Mouse (Mus musculus) lung, embryonic 16.5 days (tissue): ENCODE data around the gene Lypd4. TPM values are rescaled to one million over a fixed set of nuclear protein-coding genes. Genes with fewer than 3 reads are reported as not detected.
"Not testable (repeated sequence)": the region's sequence is repeated elsewhere in the genome, so short reads cannot be mapped to it uniquely, and the experiment has no call there.

Experiments
- ATAC-seq: fragments of 200-750 bp; cut with Nextera tagmentation; 2 replicates; pipeline ENCODE4 v1.8.0; 2017; ENCODE audit warnings: low read depth, mild to moderate bottlenecking, moderate library complexity
- H3K27ac ChIP-seq: fragments of 300-500 bp; sonication (generic); 2 replicates; pipeline ENCODE4 v1.5.1; 2014; ENCODE audit warnings: mild to moderate bottlenecking, control low read depth, low read length
- H3K27me3 ChIP-seq: fragments of 300-500 bp; sonication (generic); 2 replicates; pipeline ENCODE4 v1.6.1; 2014; ENCODE audit warnings: low read depth, low read length, mixed read lengths; ENCODE audit not compliant: control insufficient read depth, insufficient read depth
- H3K36me3 ChIP-seq: fragments of 300-500 bp; sonication (generic); 2 replicates; pipeline ENCODE4 v1.6.1; 2014; ENCODE audit warnings: low read length; ENCODE audit not compliant: control insufficient read depth, insufficient read depth
- H3K4me1 ChIP-seq: fragments of 300-500 bp; sonication (generic); replicated peaks from 2 replicates; pipeline ENCODE4 v1.6.1; 2014; ENCODE audit warnings: low read length, mixed read lengths; ENCODE audit not compliant: control insufficient read depth, insufficient read depth
- H3K4me2 ChIP-seq: fragments of 300-500 bp; sonication (generic); 2 replicates; pipeline ENCODE4 v1.6.1; 2014; ENCODE audit warnings: low read depth, low read length, control low read depth
- H3K4me3 ChIP-seq: fragments of 300-500 bp; sonication (generic); 2 replicates; pipeline ENCODE4 v1.5.1; 2014; ENCODE audit warnings: mild to moderate bottlenecking, low read length, control low read depth
- H3K9ac ChIP-seq: fragments of 300-500 bp; sonication (generic); 2 replicates; pipeline ENCODE4 v1.6.1; 2014; ENCODE audit warnings: low read length, control low read depth
- H3K9me3 ChIP-seq: fragments of 300-500 bp; sonication (generic); 2 replicates; pipeline ENCODE4 v1.6.1; 2016; ENCODE audit warnings: low read length; ENCODE audit not compliant: control insufficient read depth
- WGBS: fragments of 180-500 bp; shearing (Covaris S2); extraction: QIAGEN DNeasy Blood & Tissue Kit; methylation state at CpG from one replicate; pipeline ENCODE4 v1.1.7; 2014; 5-methylcytosine and 5-hydroxymethylcytosine counted together
- polyA plus RNA-seq: library from polyadenylated mRNA; unstranded; fragments of >200 nt; fragmentation: Nextera tagmentation; extraction: Ambion mirVana; gene quantifications from 2 replicates; pipeline ENCODE4 v1.2.1, GENCODE M21; 2015

The Lypd4 gene
- polyA plus RNA-seq, 1 experiment from 2014 or later, result not detected

- Histone ChIP-seq H3K4me3 (peak within 1 kb of the TSS; percentile 86), H3K9me3 (no peaks in the 10 kb centered on the region), H3K27ac (peak within 1 kb of the TSS; percentile 95), H3K4me1 (peaks cover 36% of the 10 kb centered on the region), H3K4me2 (peak within 1 kb of the TSS; percentile 76), H3K9ac (peak within 1 kb of the TSS; percentile 91), H3K27me3 (no peaks in the 10 kb centered on the region), H3K36me3 (no peaks in the 10 kb centered on the region)
- 5% methylated on average over 25 of the region's 68 CpGs for WGBS
- ATAC-seq, result peak; percentile 29
Measured at GRCm38 (mm10) chr7:24902630-24903443, 33.1 kb upstream of the Lypd4 start, which contains the start of gene Arhgef1. TSS of gene Arhgef1 (plus strand) at chr7:24902912.

- Histone ChIP-seq H3K4me2 (peak overlapping the region; percentile 76), H3K27me3 (no peaks in the 10 kb centered on the region), H3K4me1 (peaks cover 34% of the 10 kb centered on the region), H3K9ac (peak overlapping the region; percentile 91), H3K9me3 (no peaks in the 10 kb centered on the region), H3K4me3 (peak overlapping the region; percentile 86), H3K36me3 (no peaks in the 10 kb centered on the region), H3K27ac (peak overlapping the region; percentile 95)
- WGBS, result 41% methylated on average over 2 of the region's 2 CpGs
- no peak for ATAC-seq
Measured at GRCm38 (mm10) chr7:24902264-24902629, 32.5 kb upstream of the Lypd4 start.

GRCm38 (mm10) chr7:24901842-24902241, 32.1 kb upstream of the Lypd4 start:
- Histone ChIP-seq H3K9me3 (no peaks in the 10 kb centered on the region), H3K4me3 (peak overlapping the region; percentile 86), H3K27me3 (no peaks in the 10 kb centered on the region), H3K9ac (peak overlapping the region; percentile 91), H3K36me3 (no peaks in the 10 kb centered on the region), H3K4me2 (peak overlapping the region; percentile 76; the same call in 1 of the 2 replicates), H3K4me1 (peaks cover 30% of the 10 kb centered on the region), H3K27ac (peak overlapping the region; percentile 95)
- no peak for ATAC-seq
- 34% methylated on average over 1 of the region's 1 CpGs for WGBS

- 65% methylated on average over 6 of the region's 6 CpGs for WGBS
- H3K4me3 ChIP-seq, result no peak overlapping the region
Measured at GRCm38 (mm10) chr7:24901114-24901513, 31.4 kb upstream of the Lypd4 start.

DNA sequence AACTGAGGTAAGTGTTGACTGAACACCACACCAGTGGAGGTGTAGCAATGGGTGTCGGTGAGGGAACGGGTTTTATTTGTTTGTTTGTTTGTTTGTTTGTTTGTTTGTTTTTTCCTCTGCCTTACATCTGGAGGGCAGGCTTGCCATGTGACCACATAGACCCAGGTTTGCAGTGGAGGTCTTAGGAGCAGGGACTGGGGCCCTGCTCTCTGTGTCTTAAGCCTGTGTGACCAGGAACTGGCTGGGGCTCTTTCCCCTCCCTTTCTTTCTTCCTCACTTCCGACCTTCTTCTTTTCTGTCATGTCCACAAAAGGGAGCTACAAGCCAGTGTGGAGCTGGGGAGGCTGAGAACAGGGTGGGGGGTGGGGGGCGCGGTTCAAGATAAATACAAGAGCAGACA, 28.2 kb upstream of the Lypd4 start:
- H3K27me3 ChIP-seq, result no peaks in the 10 kb centered on the region
- H3K4me1 ChIP-seq, result peaks cover 8% of the 10 kb centered on the region; the same call in 1 of the 2 replicates
- no peak overlapping the region for H3K4me3 ChIP-seq
- H3K36me3 ChIP-seq, result no peaks in the 10 kb centered on the region
- no peak overlapping the region for H3K27ac ChIP-seq
- H3K9ac ChIP-seq, result no peak overlapping the region
- WGBS, result 65% methylated on average over 5 of the region's 5 CpGs
- no peak overlapping the region for H3K4me2 ChIP-seq
- no peaks in the 10 kb centered on the region for H3K9me3 ChIP-seq
- ATAC-seq, result no peak

More at GRCm38 (mm10) chr7:24901114-24901513, 31.4 kb upstream of the Lypd4 start:
- peaks cover 23% of the 10 kb centered on the region; the same call in 1 of the 2 replicates for H3K4me1 ChIP-seq
- no peaks in the 10 kb centered on the region for H3K27me3 ChIP-seq
- no peaks in the 10 kb centered on the region for H3K36me3 ChIP-seq
- H3K9me3 ChIP-seq, result no peaks in the 10 kb centered on the region
- no peak overlapping the region for H3K27ac ChIP-seq
- no peak for ATAC-seq
- H3K9ac ChIP-seq, result no peak overlapping the region
- H3K4me2 ChIP-seq, result no peak overlapping the region

DNA sequence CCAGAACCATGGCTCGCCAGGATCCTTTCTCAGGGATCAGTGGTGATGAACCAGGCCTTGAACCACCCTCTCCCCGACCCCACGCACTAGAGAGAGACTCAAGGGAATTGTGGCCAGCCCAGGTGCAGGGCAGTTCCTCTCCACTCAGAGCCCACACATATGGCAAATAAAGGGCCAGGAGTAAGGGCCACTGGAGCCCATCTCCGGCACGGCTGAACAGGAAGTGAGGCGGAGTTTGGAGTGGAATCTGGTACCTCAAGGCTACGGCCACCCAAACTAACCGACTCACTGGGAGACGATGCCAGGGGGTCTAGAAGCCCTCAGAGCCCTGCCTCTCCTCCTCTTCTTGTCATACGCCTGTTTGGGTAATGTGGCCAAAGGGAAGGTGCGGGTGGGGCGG, 27.5 kb upstream of the Lypd4 start, which contains the start of gene Cd79a:
TSS of gene Cd79a (plus strand) at position 158 of the 400 bp plus-strand sequence.
- H3K4me2 ChIP-seq, result no peak within 1 kb of the TSS
- no peak within 1 kb of the TSS for H3K4me3 ChIP-seq
- peaks cover 4% of the 10 kb centered on the region; the same call in 1 of the 2 replicates for H3K4me1 ChIP-seq
- H3K27me3 ChIP-seq, result no peaks in the 10 kb centered on the region
- H3K27ac ChIP-seq, result no peak within 1 kb of the TSS
- no peaks in the 10 kb centered on the region for H3K36me3 ChIP-seq
- no peaks in the 10 kb centered on the region for H3K9me3 ChIP-seq
- WGBS, result 56% methylated on average over 12 of the region's 12 CpGs
- H3K9ac ChIP-seq, result no peak within 1 kb of the TSS
- ATAC-seq, result no peak

GRCm38 (mm10) chr7:24896269-24896668, 26.5 kb upstream of the Lypd4 start:
- Histone ChIP-seq H3K9me3 (no peaks in the 10 kb centered on the region), H3K4me2 (no peak overlapping the region), H3K4me1 (no peaks in the 10 kb centered on the region), H3K36me3 (no peaks in the 10 kb centered on the region), H3K27ac (no peak overlapping the region), H3K9ac (no peak overlapping the region), H3K27me3 (no peaks in the 10 kb centered on the region), H3K4me3 (no peak overlapping the region)
- ATAC-seq, result no peak
- WGBS, result 82% methylated on average over 8 of the region's 8 CpGs

DNA sequence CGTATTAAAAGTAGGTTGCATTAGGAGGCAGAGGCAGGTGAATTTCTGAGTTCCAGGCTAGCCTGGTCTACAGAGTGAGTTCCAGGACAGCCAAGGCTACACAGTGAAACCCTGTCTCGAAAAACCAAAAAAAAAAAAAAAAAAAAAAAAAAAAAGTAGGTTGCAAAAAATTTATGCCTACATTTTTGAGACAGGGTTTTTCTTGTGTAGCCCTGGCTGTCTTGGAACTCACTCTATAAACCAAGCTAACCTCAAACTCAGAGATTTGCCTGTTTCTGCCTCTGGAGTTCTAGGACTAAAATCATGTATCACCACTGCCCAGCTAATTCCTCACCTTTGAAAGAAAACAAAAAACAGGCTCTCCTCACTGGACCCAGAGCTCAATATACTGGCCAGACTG, 26.0 kb upstream of the Lypd4 start:
- not testable (repeated sequence) for H3K27ac ChIP-seq, H3K4me2 ChIP-seq, H3K4me3 ChIP-seq, H3K36me3 ChIP-seq, H3K27me3 ChIP-seq, ATAC-seq, H3K9ac ChIP-seq, H3K9me3 ChIP-seq, H3K4me1 ChIP-seq
- WGBS, result 73% methylated on average over 2 of the region's 2 CpGs

- no peaks in the 10 kb centered on the region for H3K27me3 ChIP-seq
- H3K4me3 ChIP-seq, result no peak overlapping the region
- no peak overlapping the region for H3K9ac ChIP-seq
- H3K27ac ChIP-seq, result no peak overlapping the region
- no peak for ATAC-seq
- peaks cover 20% of the 10 kb centered on the region for H3K36me3 ChIP-seq
- no peak overlapping the region for H3K4me2 ChIP-seq
- no peaks in the 10 kb centered on the region for H3K9me3 ChIP-seq
- peaks cover 12% of the 10 kb centered on the region for H3K4me1 ChIP-seq
- WGBS, result 41% methylated on average over 2 of the region's 2 CpGs
Measured at GRCm38 (mm10) chr7:24892125-24892583, 22.4 kb upstream of the Lypd4 start.
